Mouse (Mus musculus) ES-Bruce4 (cell line): ENCODE measurements around the gene Zfp52. TPM values are rescaled to one million over a fixed set of nuclear protein-coding genes. Genes with fewer than 3 reads are reported as not detected.
A peak's percentile ranks its signal among the peaks of the same experiment; 100 is the strongest.

Experiments
- H3K27ac ChIP-seq: 2 replicates; pipeline ENCODE4 v1.5.1; 2012; ENCODE audit warnings: low read length, inconsistent platforms; ENCODE audit not compliant: insufficient read depth
- H3K27me3 ChIP-seq: 2 replicates; pipeline ENCODE4 v1.6.1; 2012; ENCODE audit warnings: mild to moderate bottlenecking, low read length, inconsistent platforms; ENCODE audit not compliant: control insufficient read depth, poor library complexity, insufficient read depth, severe bottlenecking
- H3K36me3 ChIP-seq: 2 replicates; pipeline ENCODE4 v1.6.1; 2012; ENCODE audit warnings: inconsistent platforms, mild to moderate bottlenecking, low read length, moderate library complexity; ENCODE audit not compliant: control insufficient read depth, poor library complexity, insufficient read depth, severe bottlenecking
- H3K4me1 ChIP-seq: one replicate; pipeline ENCODE4 v1.8.1; 2011; ENCODE audit warnings: low read length; ENCODE audit not compliant: control insufficient read depth, insufficient read depth
- H3K4me3 ChIP-seq: 2 replicates; pipeline ENCODE4 v1.5.1; 2011; ENCODE audit warnings: low read depth, mild to moderate bottlenecking, low read length
- H3K9ac ChIP-seq: 2 replicates; pipeline ENCODE4 v1.6.1; 2012; ENCODE audit warnings: low read depth, mild to moderate bottlenecking, inconsistent platforms; ENCODE audit not compliant: poor library complexity, severe bottlenecking
- H3K9me3 ChIP-seq: replicated peaks from 2 replicates; pipeline ENCODE4 v1.6.1; 2012; ENCODE audit warnings: mild to moderate bottlenecking, low read length, inconsistent platforms; ENCODE audit not compliant: control insufficient read depth, poor library complexity, insufficient read depth, severe bottlenecking
- CTCF ChIP-seq: IDR thresholded peaks from one replicate; pipeline ENCODE4 v1.8.1; 2011; ENCODE audit warnings: low read depth, low read length
- EP300 ChIP-seq: IDR thresholded peaks from 2 replicates; pipeline ENCODE4 v1.6.1; 2011; ENCODE audit warnings: low read depth, low read length; ENCODE audit not compliant: insufficient read depth
- POLR2A ChIP-seq: IDR thresholded peaks from one replicate; pipeline ENCODE4 v1.8.1; 2011; ENCODE audit warnings: low read length; ENCODE audit not compliant: insufficient read depth
- polyA plus RNA-seq: library from polyadenylated mRNA; stranded (reverse); fragments of >200 nt; gene quantifications from 2 replicates; pipeline ENCODE4 v1.2.4, GENCODE M21; 2011; ENCODE audit warnings: low read depth; ENCODE audit not compliant: missing spikeins, insufficient read depth, insufficient read length

Zfp52 gene
- polyA plus RNA-seq, 1 experiment: 10.5 TPM

DNA sequence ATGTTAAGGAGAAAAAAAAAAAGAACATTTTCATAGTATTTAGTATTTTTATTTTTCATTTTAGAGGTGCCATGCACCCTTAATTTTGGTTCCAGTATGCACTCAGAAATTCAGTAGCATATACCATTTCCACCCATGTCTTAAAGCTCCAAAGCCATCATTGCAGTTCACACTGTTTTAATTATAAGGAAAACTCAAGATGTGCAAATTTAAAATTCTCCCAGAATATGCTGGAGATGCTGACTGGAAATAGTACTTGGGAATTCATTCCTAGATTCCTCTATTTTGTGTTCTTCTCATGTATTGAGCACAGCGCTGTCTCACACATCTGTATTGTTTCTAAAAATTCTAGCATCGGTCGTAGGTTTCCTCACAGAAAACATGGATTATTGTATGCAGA is 29.1 kb upstream of the Zfp52 start:
- Histone ChIP-seq H3K9me3 (no peaks in the 10 kb centered on the region), H3K9ac (no peak overlapping the region), H3K36me3 (peaks cover 7% of the 10 kb centered on the region), H3K27ac (no peak overlapping the region), H3K4me1 (no peaks in the 10 kb centered on the region), H3K27me3 (no peaks in the 10 kb centered on the region), H3K4me3 (no peak overlapping the region)
- TF ChIP-seq EP300 (no peak), CTCF (no peak), POLR2A (no peak)

DNA sequence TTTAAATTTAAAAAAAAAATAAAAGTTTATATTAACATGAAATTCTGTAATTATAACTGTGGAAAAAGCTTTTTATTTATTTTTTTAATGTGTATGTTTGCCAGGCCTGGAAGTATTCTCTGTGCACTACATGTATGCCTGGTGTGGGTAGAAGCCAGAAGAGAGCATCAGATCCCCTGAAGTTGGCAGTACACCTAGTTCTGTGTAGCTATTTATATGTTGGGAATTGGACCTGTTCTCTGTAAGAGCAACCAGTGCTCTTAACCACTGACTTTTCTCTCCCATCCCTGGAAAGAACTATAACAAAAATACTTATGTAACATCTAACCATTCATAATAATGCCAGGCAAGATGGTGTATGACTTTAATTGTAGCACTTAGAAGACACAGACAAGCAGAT is 25.6 kb upstream of the Zfp52 start:
- Histone ChIP-seq H3K4me1 (no peaks in the 10 kb centered on the region), H3K9ac (no peak overlapping the region)

DNA sequence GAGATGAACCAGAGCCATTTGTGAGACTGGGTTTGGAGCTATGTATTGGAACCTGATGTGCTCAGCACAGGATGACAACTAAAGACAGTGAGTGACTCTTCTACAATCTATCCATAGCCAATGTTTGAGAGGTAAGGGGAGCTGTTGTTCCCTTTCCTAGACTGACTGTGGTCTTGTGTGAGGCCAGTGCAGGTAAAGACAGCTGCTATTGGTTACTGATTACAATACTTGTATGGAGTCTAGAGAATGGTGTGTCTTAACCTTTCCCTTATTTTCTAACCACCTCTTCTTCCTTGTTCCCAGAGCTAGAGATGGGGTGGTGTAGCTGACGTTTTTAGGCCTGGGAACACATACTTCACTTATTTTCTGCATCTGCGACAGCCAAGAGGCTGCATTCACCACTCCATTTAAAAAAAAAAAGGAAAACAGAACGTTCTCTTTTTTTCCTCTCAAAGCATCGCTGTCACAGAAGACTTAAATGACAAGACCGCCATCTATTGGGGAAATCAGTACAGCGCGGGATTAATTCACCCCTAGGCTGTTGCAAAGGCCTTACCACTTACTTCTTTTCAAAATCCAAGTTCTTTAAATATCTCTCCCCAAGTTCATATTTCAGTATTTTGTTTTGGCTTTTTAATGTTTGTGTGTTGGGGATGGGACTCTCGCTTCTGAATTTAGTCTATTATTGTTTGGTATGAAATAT is 19.8 kb upstream of the Zfp52 start:
- H3K9me3 ChIP-seq: no peaks in the 10 kb centered on the region
- no peaks in the 10 kb centered on the region for H3K4me1 ChIP-seq
- no peaks in the 10 kb centered on the region for H3K27me3 ChIP-seq
- no peak for TF ChIP-seq POLR2A
- TF ChIP-seq CTCF: no peak
- no peak for TF ChIP-seq EP300
- H3K36me3 ChIP-seq: peaks cover 2% of the 10 kb centered on the region; the same call in 1 of the 2 replicates
- peak overlapping the region; percentile 93 for H3K9ac ChIP-seq
- H3K4me3 ChIP-seq: no peak overlapping the region
- no peak overlapping the region for H3K27ac ChIP-seq

More for the DNA sequence above, 25.6 kb upstream of the Zfp52 start:
- Histone ChIP-seq H3K27ac (no peak overlapping the region), H3K9me3 (no peaks in the 10 kb centered on the region), H3K36me3 (peaks cover 6% of the 10 kb centered on the region), H3K27me3 (no peaks in the 10 kb centered on the region), H3K4me3 (no peak overlapping the region)
- TF ChIP-seq CTCF (no peak), POLR2A (no peak), EP300 (no peak)

DNA sequence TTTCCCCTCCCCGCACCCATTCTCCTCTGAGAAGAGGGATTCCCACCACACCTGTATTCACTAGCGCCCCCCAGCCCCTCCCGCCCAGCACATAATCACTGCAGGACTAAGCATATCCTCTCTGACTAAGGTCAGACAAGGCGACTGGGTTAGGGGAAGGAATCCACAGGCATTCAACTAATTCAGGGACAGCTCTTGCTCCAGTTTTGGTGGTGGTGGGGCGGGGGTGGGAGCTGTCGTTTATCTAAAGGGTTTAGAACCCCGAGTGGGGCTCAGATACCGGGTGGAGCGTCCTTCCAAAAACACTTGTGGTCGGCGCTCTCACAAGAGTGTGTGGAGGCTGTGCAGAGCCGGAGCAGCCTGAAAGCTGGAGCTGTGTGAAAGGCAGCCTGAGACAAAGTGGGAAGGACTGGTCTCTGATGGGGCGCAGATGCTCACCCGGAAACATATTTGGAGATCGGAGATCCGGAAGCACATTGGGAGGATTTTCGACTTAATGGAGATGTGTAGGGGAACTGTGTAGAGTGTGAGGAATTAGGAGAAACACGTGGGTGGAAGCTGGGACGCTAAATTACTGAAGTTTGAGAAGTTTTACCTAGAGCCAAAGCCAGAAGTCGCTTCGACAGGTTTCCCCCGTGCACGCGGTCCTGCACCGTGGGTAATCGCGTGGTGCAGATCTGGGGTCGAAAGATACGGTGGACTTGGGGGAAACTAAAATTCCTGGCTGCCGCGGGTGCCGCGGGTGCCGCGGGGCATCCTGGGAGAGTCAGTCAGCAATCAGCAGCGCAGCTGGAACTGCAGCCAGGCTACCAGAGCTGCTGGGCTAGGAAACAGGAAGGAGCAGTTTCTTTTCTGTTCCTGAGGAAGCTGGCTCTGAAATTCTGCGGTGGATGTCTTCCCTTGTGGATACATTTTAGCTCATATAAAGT is 18.9 kb upstream of the Zfp52 start:
- peak overlapping the region; percentile 93 for H3K9ac ChIP-seq
- H3K4me1 ChIP-seq: no peaks in the 10 kb centered on the region
- H3K27me3 ChIP-seq: no peaks in the 10 kb centered on the region
- no peaks in the 10 kb centered on the region for H3K9me3 ChIP-seq
- H3K36me3 ChIP-seq: no peaks in the 10 kb centered on the region
- TF ChIP-seq EP300 (no peak), POLR2A (peak; percentile 58)
- H3K4me3 ChIP-seq: peak overlapping the region; percentile 99
- peak overlapping the region; percentile 86 for H3K27ac ChIP-seq

DNA sequence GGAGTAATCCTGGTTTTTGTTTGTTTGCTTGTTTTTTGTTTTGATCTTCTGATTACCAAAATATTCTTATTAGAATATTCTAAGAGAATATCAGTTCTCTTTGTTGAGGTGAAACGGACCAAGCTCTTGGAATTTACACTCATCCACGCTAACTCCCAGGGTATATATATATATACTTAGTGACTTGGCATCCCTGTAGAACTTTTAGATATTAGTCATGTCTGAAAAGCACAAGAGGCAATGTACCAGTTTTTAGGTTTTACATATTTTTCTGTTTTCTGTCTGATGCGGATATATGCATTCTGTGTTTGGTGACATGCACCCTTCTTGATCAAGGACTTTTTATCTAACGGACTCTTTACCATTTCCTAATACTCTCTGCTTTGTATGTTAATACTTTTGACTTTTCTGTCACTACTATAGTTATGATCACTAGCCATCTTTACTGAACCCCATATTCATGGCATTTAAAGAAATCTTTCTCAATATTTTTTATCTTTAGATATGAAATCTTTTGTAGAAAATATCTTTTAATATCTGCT is 18.1 kb upstream of the Zfp52 start:
- Histone ChIP-seq H3K27ac (no peak overlapping the region), H3K4me1 (no peaks in the 10 kb centered on the region), H3K27me3 (no peaks in the 10 kb centered on the region), H3K4me3 (no peak overlapping the region), H3K9ac (peak overlapping the region; percentile 93), H3K9me3 (no peaks in the 10 kb centered on the region), H3K36me3 (no peaks in the 10 kb centered on the region)
- TF ChIP-seq EP300 (no peak), POLR2A (no peak), CTCF (no peak)
